Mouse (Mus musculus): ENCODE measurements at regions not wholly inside any gene's neighbourhood (a gene's known extent, or its start where the extent isn't known, plus 50 kb on each side); places are given as distances from the start of the nearest gene placed in this dataset.

DNA sequence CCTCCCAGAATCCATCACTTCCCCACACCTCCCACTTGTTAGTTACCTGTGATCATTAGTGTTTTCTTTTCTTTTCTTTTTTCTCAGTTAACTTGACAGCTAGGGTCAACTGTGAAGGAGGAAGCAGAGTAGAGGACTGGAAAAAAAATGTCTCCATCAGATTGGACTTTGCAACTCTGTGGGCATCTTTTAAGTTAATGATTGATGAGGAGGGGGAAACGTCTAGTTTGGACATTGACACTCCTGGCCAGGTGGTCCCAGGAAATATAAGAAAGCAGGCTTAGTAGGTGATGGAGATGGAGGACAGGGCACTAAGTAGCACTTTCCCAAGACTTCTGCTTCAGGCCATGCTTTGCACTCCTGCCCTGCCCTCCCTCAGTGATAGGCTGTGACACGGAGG lies 272.2 kb downstream of the Kcnrg start:
- ATAC-seq (replicated peaks; ENCODE audit: insufficient number of reproducible peaks, low FRiP score, low TSS enrichment, low read depth) (no peak), DNase-seq (ENCODE audit: low spot score) (no peak)
- Histone ChIP-seq H3K4me3 (ENCODE audit: low read depth, low read length) (no peak overlapping the region), H3K4me2 (ENCODE audit: low read depth, low read length) (no peak overlapping the region), H3K9ac (replicated peaks; ENCODE audit: low read length) (no peak overlapping the region), H3K27me3 (ENCODE audit: control insufficient read depth, insufficient read depth, low read length) (no peaks in the 10 kb centered on the region), H3K4me1 (ENCODE audit: control insufficient read depth, insufficient read depth, low read length) (no peaks in the 10 kb centered on the region), H3K36me3 (replicated peaks; ENCODE audit: control insufficient read depth, insufficient read depth, low read depth, low read length) (no peaks in the 10 kb centered on the region), H3K27ac (replicated peaks; ENCODE audit: low read depth, low read length) (no peak overlapping the region), H3K9me3 (replicated peaks; ENCODE audit: control insufficient read depth, low read length) (no peaks in the 10 kb centered on the region)
- 76% methylated on average over 2 of the region's 2 CpGs for WGBS

DNA sequence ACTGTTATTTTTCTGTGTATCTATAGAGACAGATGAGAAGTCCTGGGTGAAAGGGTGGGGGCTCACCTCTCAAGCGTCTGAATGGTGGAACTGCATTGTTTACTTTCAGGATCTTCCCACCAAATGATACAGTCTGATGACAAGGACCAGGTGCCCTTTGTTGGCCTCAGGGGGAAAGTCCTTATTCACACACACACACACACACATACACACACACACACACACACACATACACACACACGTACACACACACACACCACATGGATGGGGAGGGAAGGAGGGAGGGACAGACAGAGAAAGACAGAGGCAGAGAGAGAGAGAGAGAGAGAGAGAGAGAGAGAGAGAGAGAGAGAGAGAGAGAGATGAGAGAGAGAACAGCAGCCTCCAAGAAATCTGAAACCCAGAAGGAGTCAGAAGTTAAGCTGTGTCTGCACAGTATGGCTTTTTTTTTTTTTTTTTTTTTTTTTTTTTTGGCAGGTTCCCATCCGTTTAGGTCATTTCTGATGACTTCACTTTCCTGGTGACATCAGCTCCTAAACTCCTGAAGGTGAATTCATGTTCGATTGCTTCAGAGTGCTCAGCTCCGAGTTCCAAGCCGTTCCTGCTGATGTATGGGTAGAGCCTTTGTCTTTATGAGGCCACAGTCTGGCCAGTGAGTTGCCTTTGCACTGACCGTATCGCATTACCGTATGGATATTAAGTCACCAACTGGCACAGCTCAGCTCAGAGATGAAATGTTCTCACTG lies 273.4 kb downstream of the Kcnrg start:
- no peaks in the 10 kb centered on the region for H3K27me3 ChIP-seq (ENCODE audit: control insufficient read depth, insufficient read depth, low read length)
- H3K4me2 ChIP-seq (ENCODE audit: low read depth, low read length): no peak overlapping the region
- 50% methylated on average over 9 of the region's 9 CpGs for WGBS
- DNase-seq (ENCODE audit: low spot score): peak; percentile 32
- ATAC-seq (replicated peaks; ENCODE audit: insufficient number of reproducible peaks, low FRiP score, low TSS enrichment, low read depth): no peak
- no peaks in the 10 kb centered on the region for H3K36me3 ChIP-seq (replicated peaks; ENCODE audit: control insufficient read depth, insufficient read depth, low read depth, low read length)
- H3K4me3 ChIP-seq (ENCODE audit: low read depth, low read length): no peak overlapping the region
- H3K27ac ChIP-seq (replicated peaks; ENCODE audit: low read depth, low read length): no peak overlapping the region
- H3K4me1 ChIP-seq (ENCODE audit: control insufficient read depth, insufficient read depth, low read length): no peaks in the 10 kb centered on the region
- no peaks in the 10 kb centered on the region for H3K9me3 ChIP-seq (replicated peaks; ENCODE audit: control insufficient read depth, low read length)
- H3K9ac ChIP-seq (replicated peaks; ENCODE audit: low read length): no peak overlapping the region

DNA sequence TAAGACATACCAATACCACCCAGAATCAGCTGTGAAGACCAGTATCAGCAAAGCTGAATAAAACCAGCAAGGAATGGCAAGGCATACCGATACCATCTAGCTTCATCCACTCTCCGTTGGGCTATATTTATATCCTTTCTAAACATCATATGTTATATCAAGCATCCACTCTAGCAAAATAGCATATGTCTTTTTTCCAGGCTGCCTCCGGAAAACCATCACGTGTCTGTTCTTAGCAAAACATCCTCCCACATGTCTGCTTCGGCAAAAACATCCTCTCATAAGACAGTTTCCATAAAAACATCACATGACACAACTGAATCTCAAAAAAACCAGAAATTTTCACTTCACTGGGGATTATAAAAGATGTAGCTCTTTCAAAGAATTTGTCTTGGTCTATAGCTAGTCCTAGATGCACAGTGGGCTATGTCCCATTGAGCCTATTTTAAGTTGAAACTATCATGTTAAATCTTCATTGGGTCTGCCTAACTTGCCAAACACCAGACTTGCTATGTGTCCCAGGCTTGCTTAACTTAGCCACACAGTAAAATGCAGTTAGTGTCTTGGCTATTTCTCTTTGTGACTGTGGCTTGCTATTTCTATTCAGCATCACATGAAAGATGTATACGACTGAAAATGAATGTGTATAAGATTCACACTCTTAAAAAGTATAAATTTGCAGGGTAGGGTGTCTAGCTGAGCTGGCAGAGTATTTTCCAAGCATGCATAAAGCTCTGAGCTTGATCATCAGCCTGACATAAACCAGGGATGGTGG lies 278.2 kb downstream of the Kcnrg start:
- ATAC-seq (replicated peaks; ENCODE audit: insufficient number of reproducible peaks, low FRiP score, low TSS enrichment, low read depth): no peak
- Histone ChIP-seq H3K4me2 (ENCODE audit: low read depth, low read length) (no peak overlapping the region), H3K9ac (replicated peaks; ENCODE audit: low read length) (no peak overlapping the region), H3K27ac (replicated peaks; ENCODE audit: low read depth, low read length) (no peak overlapping the region), H3K36me3 (replicated peaks; ENCODE audit: control insufficient read depth, insufficient read depth, low read depth, low read length) (no peaks in the 10 kb centered on the region), H3K9me3 (replicated peaks; ENCODE audit: control insufficient read depth, low read length) (no peaks in the 10 kb centered on the region), H3K27me3 (ENCODE audit: control insufficient read depth, insufficient read depth, low read length) (no peaks in the 10 kb centered on the region), H3K4me1 (ENCODE audit: control insufficient read depth, insufficient read depth, low read length) (no peaks in the 10 kb centered on the region), H3K4me3 (ENCODE audit: low read depth, low read length) (no peak overlapping the region)
- 92% methylated on average over 6 of the region's 6 CpGs for WGBS
- DNase-seq (ENCODE audit: low spot score): no peak

DNA sequence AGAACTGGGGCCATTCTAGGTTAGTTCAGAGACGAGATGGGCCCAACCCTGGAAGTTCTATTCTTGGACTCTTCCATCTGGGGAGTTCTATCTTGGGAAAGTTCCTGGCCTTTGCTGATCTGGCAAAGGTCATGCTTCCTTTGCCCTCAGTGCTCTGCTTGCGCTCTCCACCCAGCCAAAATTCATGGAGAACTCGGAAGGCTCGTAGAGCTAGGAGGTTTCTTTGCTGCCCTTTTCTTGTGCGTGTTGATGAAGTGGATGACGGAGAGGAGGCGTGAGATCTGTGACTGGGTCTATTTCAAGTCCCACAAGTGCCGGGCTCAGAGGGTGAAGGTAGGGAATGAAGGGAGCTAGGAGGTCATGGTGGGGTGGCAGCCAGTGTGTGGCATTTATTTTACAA lies 282.4 kb downstream of the Kcnrg start:
- no peaks in the 10 kb centered on the region for H3K36me3 ChIP-seq (replicated peaks; ENCODE audit: control insufficient read depth, insufficient read depth, low read depth, low read length)
- H3K9me3 ChIP-seq (replicated peaks; ENCODE audit: control insufficient read depth, low read length): no peaks in the 10 kb centered on the region
- H3K4me3 ChIP-seq (ENCODE audit: low read depth, low read length): no peak overlapping the region
- no peaks in the 10 kb centered on the region for H3K4me1 ChIP-seq (ENCODE audit: control insufficient read depth, insufficient read depth, low read length)
- H3K9ac ChIP-seq (replicated peaks; ENCODE audit: low read length): no peak overlapping the region
- no peak overlapping the region for H3K27ac ChIP-seq (replicated peaks; ENCODE audit: low read depth, low read length)
- ATAC-seq (replicated peaks; ENCODE audit: insufficient number of reproducible peaks, low FRiP score, low TSS enrichment, low read depth) (no peak), DNase-seq (ENCODE audit: low spot score) (no peak)
- 71% methylated on average over 8 of the region's 8 CpGs for WGBS
- no peak overlapping the region for H3K4me2 ChIP-seq (ENCODE audit: low read depth, low read length)
- no peaks in the 10 kb centered on the region for H3K27me3 ChIP-seq (ENCODE audit: control insufficient read depth, insufficient read depth, low read length)

DNA sequence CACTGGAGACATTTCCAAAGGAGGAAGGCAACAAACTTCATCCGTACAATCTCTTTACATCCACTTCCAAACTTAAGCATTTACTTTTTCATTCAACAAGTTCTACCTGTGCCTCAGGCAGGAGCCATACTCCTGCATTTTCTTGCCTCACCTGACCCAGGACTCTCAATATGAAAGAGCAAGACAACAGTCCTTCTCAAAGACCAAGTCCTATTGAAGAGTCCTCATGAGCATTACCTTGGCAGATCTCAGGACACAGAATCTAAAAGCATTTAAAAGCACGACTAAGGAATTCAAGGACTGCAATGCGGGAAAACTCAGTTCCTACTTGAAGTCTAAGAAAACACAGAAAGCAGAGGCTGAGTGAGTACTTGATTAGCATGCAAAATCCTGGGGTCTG lies 286.5 kb downstream of the Kcnrg start:
- DNase-seq (ENCODE audit: low spot score) (no peak), ATAC-seq (replicated peaks; ENCODE audit: insufficient number of reproducible peaks, low FRiP score, low TSS enrichment, low read depth) (no peak)
- 72% methylated on average over 3 of the region's 3 CpGs for WGBS
- no peaks in the 10 kb centered on the region for H3K27me3 ChIP-seq (ENCODE audit: control insufficient read depth, insufficient read depth, low read length)
- H3K4me2 ChIP-seq (ENCODE audit: low read depth, low read length): no peak overlapping the region
- H3K4me1 ChIP-seq (ENCODE audit: control insufficient read depth, insufficient read depth, low read length): no peaks in the 10 kb centered on the region
- no peak overlapping the region for H3K9ac ChIP-seq (replicated peaks; ENCODE audit: low read length)
- H3K4me3 ChIP-seq (ENCODE audit: low read depth, low read length): no peak overlapping the region
- H3K9me3 ChIP-seq (replicated peaks; ENCODE audit: control insufficient read depth, low read length): no peaks in the 10 kb centered on the region
- H3K36me3 ChIP-seq (replicated peaks; ENCODE audit: control insufficient read depth, insufficient read depth, low read depth, low read length): no peaks in the 10 kb centered on the region
- no peak overlapping the region for H3K27ac ChIP-seq (replicated peaks; ENCODE audit: low read depth, low read length)

DNA sequence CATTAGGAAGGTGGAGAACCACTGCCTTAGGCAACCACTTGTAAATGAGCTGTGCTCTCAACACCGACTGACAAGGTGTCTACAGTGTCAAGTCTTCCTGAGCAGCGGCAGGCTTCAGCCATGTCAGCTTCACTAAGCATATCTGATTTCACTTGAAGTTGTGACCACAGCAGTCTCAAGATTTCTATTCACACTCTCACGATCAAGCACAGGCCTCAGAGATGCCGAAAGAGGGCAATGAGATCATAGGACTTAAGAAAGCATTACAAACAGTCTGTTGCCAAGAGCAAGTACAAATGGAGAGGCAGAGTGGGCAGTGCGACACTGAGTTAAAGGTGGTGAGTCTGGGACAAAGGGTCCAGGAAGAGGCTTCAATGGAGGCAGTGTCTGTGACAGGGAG lies 289.6 kb downstream of the Kcnrg start:
- WGBS: 75% methylated on average over 5 of the region's 5 CpGs
- Histone ChIP-seq H3K4me3 (ENCODE audit: low read depth, low read length) (no peak overlapping the region), H3K27me3 (ENCODE audit: control insufficient read depth, insufficient read depth, low read length) (no peaks in the 10 kb centered on the region), H3K4me1 (ENCODE audit: control insufficient read depth, insufficient read depth, low read length) (no peaks in the 10 kb centered on the region), H3K36me3 (replicated peaks; ENCODE audit: control insufficient read depth, insufficient read depth, low read depth, low read length) (no peaks in the 10 kb centered on the region), H3K9ac (replicated peaks; ENCODE audit: low read length) (no peak overlapping the region), H3K4me2 (ENCODE audit: low read depth, low read length) (no peak overlapping the region), H3K9me3 (replicated peaks; ENCODE audit: control insufficient read depth, low read length) (no peaks in the 10 kb centered on the region), H3K27ac (replicated peaks; ENCODE audit: low read depth, low read length) (no peak overlapping the region)
- ATAC-seq (replicated peaks; ENCODE audit: insufficient number of reproducible peaks, low FRiP score, low TSS enrichment, low read depth): no peak
- DNase-seq (ENCODE audit: low spot score): no peak

DNA sequence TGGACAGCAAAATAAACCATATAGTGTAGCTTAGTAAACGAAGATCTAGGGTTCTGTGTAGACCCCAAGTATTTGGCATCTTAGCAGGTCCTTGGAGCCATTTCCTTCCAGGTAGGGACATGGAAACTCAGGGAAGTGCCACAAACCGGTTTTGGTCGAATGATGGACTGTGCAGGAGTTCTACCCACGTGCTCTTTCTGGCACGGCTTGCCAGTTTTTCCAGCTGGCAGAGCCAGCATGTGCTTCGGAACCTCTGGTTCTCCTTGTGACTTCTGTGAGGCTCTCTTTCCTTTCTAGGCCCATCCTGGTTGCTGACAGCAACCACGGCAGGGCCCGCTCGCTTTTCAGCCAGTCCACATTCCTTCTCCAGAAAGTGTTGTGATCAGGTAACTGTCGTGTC lies 291.4 kb downstream of the Kcnrg start:
- no peak overlapping the region for H3K27ac ChIP-seq (replicated peaks; ENCODE audit: low read depth, low read length)
- WGBS: 89% methylated on average over 10 of the region's 10 CpGs
- ATAC-seq (replicated peaks; ENCODE audit: insufficient number of reproducible peaks, low FRiP score, low TSS enrichment, low read depth): no peak

DNA sequence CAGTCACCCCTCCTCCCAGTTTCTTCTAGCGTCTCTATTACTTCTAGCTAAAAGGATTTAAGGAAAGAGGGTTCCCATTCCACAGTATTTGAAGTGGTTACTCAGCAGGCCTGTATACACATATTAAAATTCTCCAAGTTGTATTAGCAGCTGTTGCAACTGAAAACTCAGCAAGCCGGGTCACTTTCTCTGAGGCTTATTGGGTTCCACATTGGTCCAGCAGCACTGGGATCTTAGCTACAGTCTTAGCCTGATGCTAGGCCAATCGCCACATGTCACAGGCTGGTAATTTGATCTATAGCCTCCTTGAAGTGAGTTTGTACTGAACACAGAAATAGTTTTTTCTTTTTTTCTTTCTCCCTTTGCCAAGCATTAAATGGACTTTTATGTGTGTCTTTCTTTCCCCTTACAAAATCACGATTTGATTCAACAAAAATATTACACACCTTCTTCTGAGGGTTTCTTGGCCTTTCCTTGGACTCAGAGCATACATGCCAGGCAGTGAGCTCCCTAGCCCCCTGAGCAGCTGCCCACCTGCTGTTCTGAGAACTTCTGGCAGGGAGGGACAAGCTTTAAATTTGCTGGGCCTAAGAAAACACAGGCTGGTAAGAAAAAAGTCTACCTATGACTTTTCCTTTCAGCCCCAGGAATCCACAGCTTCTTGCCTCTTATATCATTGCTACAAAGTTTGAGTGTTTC lies 297.3 kb downstream of the Kcnrg start:
- Histone ChIP-seq H3K27ac (replicated peaks; ENCODE audit: low read depth, low read length) (no peak overlapping the region), H3K4me1 (ENCODE audit: control insufficient read depth, insufficient read depth, low read length) (no peaks in the 10 kb centered on the region), H3K27me3 (ENCODE audit: control insufficient read depth, insufficient read depth, low read length) (no peaks in the 10 kb centered on the region), H3K4me2 (ENCODE audit: low read depth, low read length) (no peak overlapping the region), H3K36me3 (replicated peaks; ENCODE audit: control insufficient read depth, insufficient read depth, low read depth, low read length) (no peaks in the 10 kb centered on the region), H3K4me3 (ENCODE audit: low read depth, low read length) (no peak overlapping the region), H3K9me3 (replicated peaks; ENCODE audit: control insufficient read depth, low read length) (no peaks in the 10 kb centered on the region), H3K9ac (replicated peaks; ENCODE audit: low read length) (no peak overlapping the region)
- no peak for DNase-seq (ENCODE audit: low spot score)
- no peak for ATAC-seq (replicated peaks; ENCODE audit: insufficient number of reproducible peaks, low FRiP score, low TSS enrichment, low read depth)
- WGBS: 60% methylated on average over 4 of the region's 4 CpGs

More for the DNA sequence above, 291.4 kb downstream of the Kcnrg start:
- Histone ChIP-seq H3K9me3 (replicated peaks; ENCODE audit: control insufficient read depth, low read length) (no peaks in the 10 kb centered on the region), H3K27me3 (ENCODE audit: control insufficient read depth, insufficient read depth, low read length) (no peaks in the 10 kb centered on the region), H3K4me2 (ENCODE audit: low read depth, low read length) (no peak overlapping the region), H3K36me3 (replicated peaks; ENCODE audit: control insufficient read depth, insufficient read depth, low read depth, low read length) (no peaks in the 10 kb centered on the region), H3K4me3 (ENCODE audit: low read depth, low read length) (no peak overlapping the region), H3K9ac (replicated peaks; ENCODE audit: low read length) (no peak overlapping the region), H3K4me1 (ENCODE audit: control insufficient read depth, insufficient read depth, low read length) (no peaks in the 10 kb centered on the region)
- DNase-seq (ENCODE audit: low spot score): no peak

Data from embryonic facial prominence, embryonic 11.5 days (tissue).